ENCODE assay signal across 11 mouse cellular contexts in genomic region chr2:17363337-17364216, GRCm38 (mm10).
DNase-seq lines count a peak whose midpoint lies in the region; ATAC-seq and TF ChIP-seq lines count a peak whose summit lies in the region.
"Had no signal": no experiment of that assay in that cellular context is flagged by ENCODE, and none has a peak within 500 bp of the region (broad histone marks: within the 10 kb centered on the region; RNA-seq: fewer than 3 reads in every experiment).

No protein-coding gene starts in this region.

- no peaks in the 10 kb centered on the region for H3K4me1 ChIP-seq in forebrain, postnatal 0 days (ENCODE audit: insufficient read depth)
- H3K4me1 ChIP-seq in forebrain, embryonic 11.5 days (replicated peaks; ENCODE audit: control insufficient read depth, insufficient read depth, low read length) = no peaks in the 10 kb centered on the region
- peaks cover 31% of the 10 kb centered on the region for H3K4me1 ChIP-seq in liver, embryonic 13.5 days (replicated peaks)
- peaks cover 14% of the 10 kb centered on the region for H3K4me1 ChIP-seq in embryonic facial prominence, embryonic 13.5 days
- H3K4me1 ChIP-seq in stomach, embryonic 16.5 days (ENCODE audit: control insufficient read depth, insufficient read depth, low read length) = no peaks in the 10 kb centered on the region; the same call in 1 of the 2 replicates

- no peak overlapping the region for H3K4me3 ChIP-seq in forebrain, postnatal 0 days (ENCODE audit: low read depth, low read length)
- H3K4me3 ChIP-seq in forebrain, embryonic 11.5 days (ENCODE audit: low read depth, low read length) = no peak overlapping the region
- no peak overlapping the region for H3K4me3 ChIP-seq in liver, embryonic 13.5 days (replicated peaks)
- H3K4me3 ChIP-seq in embryonic facial prominence, embryonic 13.5 days = no peak overlapping the region
- H3K4me3 ChIP-seq in stomach, embryonic 16.5 days (replicated peaks; ENCODE audit: low read length) = no peak overlapping the region

- TF ChIP-seq CTCF in forebrain, postnatal 0 days (IDR thresholded peaks at IDR 0.05; ENCODE audit: low read depth) = no peak

- peak; percentile 55 for ATAC-seq in forebrain, postnatal 0 days
- ATAC-seq in forebrain, embryonic 11.5 days (replicated peaks; ENCODE audit: low FRiP score) = no peak
- no peak for ATAC-seq in liver, embryonic 13.5 days (ENCODE audit: low read depth)
- ATAC-seq in embryonic facial prominence, embryonic 13.5 days (ENCODE audit: insufficient number of reproducible peaks, insufficient read depth, low FRiP score, low TSS enrichment, low read depth) = no peak
- ATAC-seq in stomach, embryonic 16.5 days (ENCODE audit: insufficient read depth, low FRiP score) = 0 out of 2 replicates have a peak, but pooled peaks have one; percentile 47
- ATAC-seq: hindbrain, postnatal 0 days had no signal

- DNase-seq in forebrain, postnatal 0 days = peak; percentile 43
- no peak for DNase-seq in forebrain, embryonic 11.5 days (ENCODE audit: low spot score)
- DNase-seq in liver, embryonic 13.5 days = no peak
- DNase-seq in liver = no peak
- no peak for DNase-seq in cerebellum, postnatal 36 days
- DNase-seq in cerebellum, adult 11 months = no peak
- DNase-seq: cerebellum, adult 9-10 months; left cerebral cortex, postnatal 4 days had no signal

- 42% methylated on average over 12 of the region's 12 CpGs for WGBS in forebrain, postnatal 0 days
- 72% methylated on average over 12 of the region's 12 CpGs for WGBS in forebrain, embryonic 11.5 days
- WGBS in liver, embryonic 13.5 days (ENCODE audit: insufficient replicate concordance) = 42% methylated on average over 12 of the region's 12 CpGs
- WGBS in embryonic facial prominence, embryonic 13.5 days = 22% methylated on average over 12 of the region's 12 CpGs
- WGBS in stomach, embryonic 16.5 days = 39% methylated on average over 12 of the region's 12 CpGs

- no peaks in the 10 kb centered on the region for H3K9me3 ChIP-seq in forebrain, postnatal 0 days (ENCODE audit: low read length)
- H3K9me3 ChIP-seq in forebrain, embryonic 11.5 days (ENCODE audit: control insufficient read depth, low read length) = no peaks in the 10 kb centered on the region
- H3K9me3 ChIP-seq in liver, embryonic 13.5 days (replicated peaks) = no peaks in the 10 kb centered on the region
- no peaks in the 10 kb centered on the region for H3K9me3 ChIP-seq in embryonic facial prominence, embryonic 13.5 days
- no peaks in the 10 kb centered on the region for H3K9me3 ChIP-seq in stomach, embryonic 16.5 days (replicated peaks; ENCODE audit: control insufficient read depth, low read length)

- H3K27ac ChIP-seq in forebrain, postnatal 0 days (ENCODE audit: low read depth, low read length) = no peak overlapping the region
- no peak overlapping the region for H3K27ac ChIP-seq in forebrain, embryonic 11.5 days (ENCODE audit: low read depth, low read length)
- H3K27ac ChIP-seq in liver, embryonic 13.5 days = peak overlapping the region; percentile 3; the same call in 1 of the 2 replicates
- 0 out of 2 replicates have a peak overlapping the region, but pooled peaks have one; percentile 16 for H3K27ac ChIP-seq in embryonic facial prominence, embryonic 13.5 days
- H3K27ac ChIP-seq in stomach, embryonic 16.5 days (ENCODE audit: low read length) = 0 out of 2 replicates have a peak overlapping the region, but pooled peaks have one; percentile 21
- H3K27ac ChIP-seq: hindbrain, postnatal 0 days had no signal

- no peaks in the 10 kb centered on the region for H3K36me3 ChIP-seq in forebrain, postnatal 0 days (ENCODE audit: insufficient read depth)
- no peaks in the 10 kb centered on the region for H3K36me3 ChIP-seq in forebrain, embryonic 11.5 days (ENCODE audit: control insufficient read depth, insufficient read depth, low read length)
- no peaks in the 10 kb centered on the region for H3K36me3 ChIP-seq in liver, embryonic 13.5 days
- H3K36me3 ChIP-seq in embryonic facial prominence, embryonic 13.5 days = no peaks in the 10 kb centered on the region
- H3K36me3 ChIP-seq in stomach, embryonic 16.5 days (ENCODE audit: control insufficient read depth, insufficient read depth, low read length) = no peaks in the 10 kb centered on the region

- no peak overlapping the region for H3K9ac ChIP-seq in forebrain, postnatal 0 days
- H3K9ac ChIP-seq in forebrain, embryonic 11.5 days (ENCODE audit: low read length) = no peak overlapping the region
- H3K9ac ChIP-seq in liver, embryonic 13.5 days = no peak overlapping the region
- H3K9ac ChIP-seq in embryonic facial prominence, embryonic 13.5 days = no peak overlapping the region
- no peak overlapping the region for H3K9ac ChIP-seq in stomach, embryonic 16.5 days (ENCODE audit: low read length)

- H3K4me2 ChIP-seq in forebrain, postnatal 0 days (ENCODE audit: low read depth) = no peak overlapping the region
- H3K4me2 ChIP-seq in forebrain, embryonic 11.5 days (ENCODE audit: low read depth, low read length, severe bottlenecking) = no peak overlapping the region
- H3K4me2 ChIP-seq in liver, embryonic 13.5 days = no peak overlapping the region
- peak overlapping the region; percentile 31 for H3K4me2 ChIP-seq in embryonic facial prominence, embryonic 13.5 days
- peak overlapping the region; percentile 15; the same call in 1 of the 2 replicates for H3K4me2 ChIP-seq in stomach, embryonic 16.5 days (ENCODE audit: low read depth, low read length)

- H3K27me3 ChIP-seq in forebrain, postnatal 0 days (ENCODE audit: insufficient read depth, low read length) = no peaks in the 10 kb centered on the region
- H3K27me3 ChIP-seq in forebrain, embryonic 11.5 days (ENCODE audit: control insufficient read depth, insufficient read depth, low read length) = no peaks in the 10 kb centered on the region
- no peaks in the 10 kb centered on the region for H3K27me3 ChIP-seq in liver, embryonic 13.5 days
- no peaks in the 10 kb centered on the region for H3K27me3 ChIP-seq in embryonic facial prominence, embryonic 13.5 days
- no peaks in the 10 kb centered on the region for H3K27me3 ChIP-seq in stomach, embryonic 16.5 days (ENCODE audit: control insufficient read depth, insufficient read depth, low read length)

Comparison
In these comparisons a context has a peak if more than half of its experiments do, and no peak if none do; other contexts are left out.
1. ATAC-seq: peak in forebrain, postnatal 0 days (single experiment) and stomach, embryonic 16.5 days (single experiment); none in forebrain, embryonic 11.5 days (single experiment), liver, embryonic 13.5 days (single experiment) and embryonic facial prominence, embryonic 13.5 days (single experiment).
2. H3K27ac ChIP-seq: peak in liver, embryonic 13.5 days (single experiment), embryonic facial prominence, embryonic 13.5 days (single experiment) and stomach, embryonic 16.5 days (single experiment); none in forebrain, postnatal 0 days (single experiment) and forebrain, embryonic 11.5 days (single experiment).
3. H3K4me2 ChIP-seq: peak in embryonic facial prominence, embryonic 13.5 days (single experiment) and stomach, embryonic 16.5 days (single experiment); none in forebrain, postnatal 0 days (single experiment), forebrain, embryonic 11.5 days (single experiment) and liver, embryonic 13.5 days (single experiment).